Mouse (Mus musculus) B cell, adult 67 days (primary cell): ENCODE results near the gene Olfr629. TPM values are rescaled to one million over a fixed set of nuclear protein-coding genes. Genes with fewer than 3 reads are reported as not detected.

ENCODE experiments used
- total RNA-seq, 2 experiments: library from RNA; stranded (reverse); gene quantifications; 4 replicates each; pipeline ENCODE4 v1.2.4; 2023

Gene Olfr629
- total RNA-seq: not detected

DNA sequence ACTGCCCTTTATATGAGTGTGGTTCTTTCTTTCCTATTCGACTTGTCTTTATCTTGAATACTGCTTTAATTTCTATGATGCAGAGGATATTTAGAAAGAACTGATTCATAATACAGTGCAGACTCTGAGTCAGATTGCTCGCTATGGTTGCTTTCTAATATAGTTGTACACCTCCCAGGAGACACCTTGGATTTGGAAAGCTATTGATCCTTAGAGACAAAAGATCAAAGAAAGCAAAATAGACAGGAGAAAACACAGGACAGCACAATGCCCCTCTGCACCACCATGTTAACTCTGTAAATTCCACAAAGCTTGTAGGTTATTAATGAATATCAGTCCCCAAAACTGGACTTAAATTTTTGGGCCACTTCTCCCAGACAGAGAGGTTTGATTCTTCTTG lies at the start of gene Olfr629:
Gene Olfr629 (minus strand): TSS at position 101 of the 400 bp plus-strand sequence.

DNA sequence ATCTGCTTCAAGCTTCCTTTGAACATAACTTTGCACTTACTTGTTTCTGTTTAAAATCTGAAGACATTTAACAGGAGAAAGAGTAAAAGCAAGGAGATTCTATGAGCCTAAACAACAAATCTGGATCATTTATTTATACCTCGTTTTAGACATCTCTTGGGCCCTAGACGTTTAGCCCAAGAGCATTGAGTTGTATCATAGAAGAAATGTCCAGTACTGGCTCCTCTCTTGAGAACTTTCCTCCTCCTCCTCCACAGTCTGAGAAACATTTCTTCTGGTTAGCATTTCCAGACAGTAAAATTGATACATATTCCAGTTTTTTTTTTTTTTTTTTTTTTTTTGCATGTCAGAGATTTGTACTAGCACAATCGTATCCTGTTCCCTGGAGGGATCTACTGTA lies 47.0 kb upstream of the Olfr629 start, which contains the start of gene Olfr67:
Gene Olfr67 (minus strand): TSS at position 101 of the 400 bp plus-strand sequence.

DNA sequence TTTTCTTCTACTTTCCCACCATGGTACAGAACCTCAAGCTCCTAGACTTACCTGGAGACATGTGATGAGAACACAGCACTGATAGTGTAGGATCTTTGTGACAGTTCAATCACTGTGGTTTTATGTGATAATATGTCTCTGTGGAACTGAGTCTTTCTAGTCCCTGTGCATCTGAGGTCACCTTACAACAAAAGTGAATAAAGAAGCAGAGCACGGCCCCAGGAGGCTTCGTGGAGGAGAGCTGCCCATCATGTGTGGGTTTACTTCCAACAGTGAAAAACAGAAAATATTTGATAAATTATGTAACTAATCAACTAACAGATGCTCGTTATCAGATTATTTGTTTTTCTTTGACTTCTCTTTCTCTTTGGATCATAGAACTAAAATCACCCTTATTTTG lies 34.9 kb upstream of the Olfr629 start, which contains the start of gene Olfr68:
Gene Olfr68 (minus strand): TSS at position 101 of the 400 bp plus-strand sequence.

DNA sequence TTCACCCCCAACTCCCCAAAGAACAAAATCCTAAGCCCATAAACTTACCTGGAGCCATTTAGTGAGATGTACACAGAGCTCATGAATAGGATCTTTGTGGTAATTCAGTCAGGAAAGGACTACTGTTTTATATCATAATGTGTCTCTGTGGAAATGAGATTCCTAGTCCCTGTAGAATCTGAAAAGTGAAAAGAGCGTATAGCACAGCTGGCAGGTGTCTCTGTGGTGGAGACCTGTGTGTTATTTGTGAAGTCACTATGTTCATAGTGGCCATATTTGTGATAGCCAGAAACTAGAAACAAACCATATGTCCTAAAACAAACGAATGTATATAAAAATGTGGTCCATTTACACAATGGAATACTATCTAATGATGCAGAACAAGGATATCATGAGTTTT lies 26.8 kb upstream of the Olfr629 start, which contains the start of gene Olfr69:
Gene Olfr69 (minus strand): TSS at position 101 of the 400 bp plus-strand sequence.

DNA sequence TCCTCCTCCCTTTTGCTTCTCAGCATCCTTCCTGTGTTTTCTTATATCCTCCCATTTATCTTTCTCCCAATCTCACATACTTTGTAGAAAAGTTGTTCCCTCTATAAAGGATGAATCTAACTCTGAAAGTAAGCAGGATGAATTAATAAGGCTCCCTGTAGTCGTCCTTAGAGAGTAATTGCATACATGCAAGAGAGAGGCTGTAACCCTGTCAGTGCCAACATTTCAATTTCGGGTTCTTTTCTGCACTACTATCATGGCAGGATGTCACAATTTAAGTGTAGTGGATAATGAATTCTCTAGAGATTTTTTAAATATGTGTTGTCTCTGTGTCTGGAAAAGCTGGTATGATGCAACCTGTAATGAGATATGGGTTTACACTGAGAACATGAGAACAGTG lies 12.5 kb upstream of the Olfr629 start, which contains the start of gene Olfr630:
Gene Olfr630 (minus strand): TSS at position 101 of the 400 bp plus-strand sequence.

DNA sequence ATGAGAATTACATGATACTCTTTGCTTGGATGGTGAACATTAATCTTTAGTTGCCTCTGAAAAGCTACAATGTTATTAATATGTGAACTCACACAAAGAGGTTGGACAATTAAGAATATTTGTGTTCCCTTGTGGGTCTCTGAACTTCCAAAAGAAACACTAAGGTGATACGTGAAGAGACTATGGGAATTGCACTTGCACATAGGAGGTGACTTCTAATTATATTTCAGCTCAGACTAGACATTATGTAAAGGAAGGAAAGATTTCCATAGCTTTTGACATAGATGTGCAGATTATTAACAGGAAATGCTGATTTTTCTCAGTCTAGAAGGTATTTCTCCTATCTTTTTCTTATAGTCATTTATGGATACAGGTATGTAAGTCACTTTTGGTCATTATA lies 14.7 kb downstream of the Olfr629 start, which contains the start of gene Olfr628:
Gene Olfr628 (plus strand): TSS at position 301 of the 400 bp plus-strand sequence.

DNA sequence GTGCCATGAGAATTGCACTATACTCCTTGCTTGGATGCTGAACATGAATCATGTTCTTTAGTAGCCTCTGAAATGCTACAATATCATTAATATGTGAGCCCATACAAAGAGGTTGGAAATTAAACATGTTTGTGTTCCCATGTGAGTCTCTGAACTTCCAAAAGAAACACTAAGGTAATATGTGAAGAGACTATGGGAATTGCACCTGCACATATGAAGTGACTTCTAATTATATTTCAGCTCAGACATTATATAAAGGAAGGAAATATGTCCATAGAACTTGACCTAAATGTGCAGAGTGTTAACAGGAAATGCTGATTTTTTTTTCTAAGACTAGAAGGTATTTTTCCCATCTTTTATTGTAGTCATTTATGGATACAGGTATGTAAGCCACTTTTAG lies 30.4 kb downstream of the Olfr629 start, which contains the start of gene Olfr243:
Gene Olfr243 (plus strand): TSS at position 301 of the 400 bp plus-strand sequence.

Other genes starting within 250 kb of the Olfr629 start
- gene Olfr609, start 246.9 kb downstream of the Olfr629 start, total RNA-seq: not detected
- not detected for gene Olfr610, start 232.8 kb downstream of the Olfr629 start, total RNA-seq
- not detected for gene Olfr611, start 224.1 kb downstream of the Olfr629 start, total RNA-seq
- not detected for gene Olfr612, start 202.2 kb downstream of the Olfr629 start, total RNA-seq
- gene Olfr613, start 196.9 kb downstream of the Olfr629 start, total RNA-seq: not detected
- not detected for gene Olfr615, start 188.9 kb downstream of the Olfr629 start, total RNA-seq
- not detected for gene Olfr616, start 175.8 kb downstream of the Olfr629 start, total RNA-seq
- gene Olfr617, start 171.9 kb downstream of the Olfr629 start, total RNA-seq: not detected
- not detected for gene Olfr618, start 154.8 kb downstream of the Olfr629 start, total RNA-seq
- gene Olfr619, start 144.4 kb downstream of the Olfr629 start, total RNA-seq: not detected
- gene Olfr620, start 132.4 kb downstream of the Olfr629 start, total RNA-seq: not detected
- gene Olfr622, start 102.2 kb downstream of the Olfr629 start, total RNA-seq: not detected
- not detected for gene Olfr623, start 81.2 kb downstream of the Olfr629 start, total RNA-seq
- gene Olfr624, start 73.8 kb downstream of the Olfr629 start, total RNA-seq: not detected
- not detected for gene Olfr625-ps1, start 62.2 kb downstream of the Olfr629 start, total RNA-seq
- gene Olfr243, start 30.3 kb downstream of the Olfr629 start, total RNA-seq: not detected
- not detected for gene Olfr628, start 14.6 kb downstream of the Olfr629 start, total RNA-seq
- gene Olfr630, start 12.4 kb upstream of the Olfr629 start, total RNA-seq: not detected
- gene Olfr69, start 26.7 kb upstream of the Olfr629 start, total RNA-seq: not detected
- not detected for gene Olfr68, start 34.8 kb upstream of the Olfr629 start, total RNA-seq
- gene Olfr67, start 46.9 kb upstream of the Olfr629 start, total RNA-seq: not detected
- gene Hbb-bt, start 69.1 kb upstream of the Olfr629 start, total RNA-seq: 10 to 100 TPM in 1 of 2 experiments, 1 to 10 TPM in 1; 3.1 to 49.4 TPM
- gene Hbb-bs, start 83.2 kb upstream of the Olfr629 start, total RNA-seq: 100 to 1,000 TPM in 1 of 2 experiments, 10 to 100 TPM in 1; 22.4 to 295 TPM
- not detected for gene Hbb-bh2, start 95.6 kb upstream of the Olfr629 start, total RNA-seq
- gene Hbb-bh1, start 98.2 kb upstream of the Olfr629 start, total RNA-seq: not detected
- gene Hbb-y, start 108.3 kb upstream of the Olfr629 start, total RNA-seq: not detected
- gene Olfr66, start 141.3 kb upstream of the Olfr629 start, total RNA-seq: not detected
- gene Olfr64, start 149.5 kb upstream of the Olfr629 start, total RNA-seq: not detected
- gene Olfr65, start 158.5 kb upstream of the Olfr629 start, total RNA-seq: not detected
- gene Olfr631, start 183.9 kb upstream of the Olfr629 start, total RNA-seq: not detected
- not detected for gene Olfr632, start 189.4 kb upstream of the Olfr629 start, total RNA-seq
- gene Olfr633, start 199.5 kb upstream of the Olfr629 start, total RNA-seq: not detected
- not detected for gene Olfr635, start 226.2 kb upstream of the Olfr629 start, total RNA-seq